Mouse (Mus musculus): ENCODE measurements around the gene Dock9.

GRCm38 (mm10) chr14:121527883-121528282 lies 269.8 kb downstream of the Dock9 start:
- no peak for TF ChIP-seq GATA1 (IDR thresholded peaks at IDR 0.05; ENCODE audit: low read length)
- TF ChIP-seq TAL1 (IDR thresholded peaks at IDR 0.05; ENCODE audit: low read length): no peak

Data from erythroblast, embryonic 14.5 days (primary cell).